Comparison of ENCODE assay signal across 8 mouse cellular contexts in the genomic region with DNA sequence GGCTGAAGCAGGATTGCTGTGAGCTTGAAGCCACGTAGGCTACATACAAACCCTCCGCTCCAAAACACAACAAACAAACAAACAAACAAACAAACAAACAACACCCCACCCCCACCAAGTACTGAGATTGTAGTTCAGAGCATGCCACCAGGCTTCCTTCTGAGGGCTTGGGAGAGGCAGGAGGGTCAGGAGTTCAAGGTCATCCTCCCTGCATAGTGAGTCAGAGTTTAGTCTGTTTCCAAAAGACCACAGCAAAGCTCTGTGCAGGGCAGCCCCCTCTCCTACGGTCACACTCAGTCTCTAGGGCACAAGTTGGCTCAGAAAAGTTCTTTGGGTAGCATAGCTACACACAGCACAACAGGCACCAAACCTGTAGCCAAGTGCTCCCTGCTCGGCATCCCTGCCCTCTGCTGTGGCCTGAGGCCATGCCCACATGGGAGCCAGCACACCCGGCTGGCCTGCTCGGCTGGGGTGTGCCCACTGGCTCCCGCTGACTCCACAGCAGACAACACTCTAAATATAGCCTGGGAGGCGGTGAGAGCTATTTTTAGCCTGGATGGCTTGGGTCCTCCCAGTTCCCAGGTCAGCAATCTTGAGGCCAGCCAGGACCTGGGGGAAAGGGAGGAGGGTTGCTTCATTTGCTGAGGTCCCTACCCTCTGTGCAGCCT. TPM values are rescaled to one million over a fixed set of nuclear protein-coding genes. Genes with fewer than 3 reads are reported as not detected.
DNase-seq lines count a peak whose midpoint lies in the region; ATAC-seq lines count a peak whose summit lies in the region.

No protein-coding gene starts in this region.

- peak overlapping the region; percentile 78 for H3K4me2 ChIP-seq in forebrain, embryonic 13.5 days
- peak overlapping the region; percentile 75 for H3K4me2 ChIP-seq in limb, embryonic 12.5 days
- peak overlapping the region; percentile 85 for H3K4me2 ChIP-seq in midbrain, embryonic 15.5 days

- peak; percentile 65 for DNase-seq in ovary, postnatal 36 days (ENCODE audit: low spot score)
- DNase-seq in ovary, postnatal 10 days (ENCODE audit: low spot score): no peak
- peak; percentile 82 for DNase-seq in heart, postnatal 4 days
- no peak for DNase-seq in frontal cortex, postnatal 36 days (ENCODE audit: low spot score in 2 of 2)

- H3K9ac ChIP-seq in forebrain, embryonic 13.5 days: peak overlapping the region; percentile 66; the same call in 1 of the 2 replicates
- H3K9ac ChIP-seq in limb, embryonic 12.5 days (replicated peaks): peak overlapping the region; percentile 45; the same call in 1 of the 2 replicates
- peak overlapping the region; percentile 44; the same call in 1 of the 2 replicates for H3K9ac ChIP-seq in midbrain, embryonic 15.5 days

- no peak for ATAC-seq in forebrain, embryonic 13.5 days
- no peak for ATAC-seq in limb, embryonic 12.5 days (ENCODE audit: insufficient number of reproducible peaks, insufficient read depth, low FRiP score, low TSS enrichment, low read depth)
- no peak for ATAC-seq in midbrain, embryonic 15.5 days (replicated peaks)
- no peak for ATAC-seq in monocyte, adult 5-6 weeks (replicated peaks; ENCODE audit: insufficient number of reproducible peaks, low FRiP score, low TSS enrichment, poor library complexity, severe bottlenecking)

- H3K4me1 ChIP-seq in forebrain, embryonic 13.5 days: peaks cover 52% of the 10 kb centered on the region
- H3K4me1 ChIP-seq in limb, embryonic 12.5 days (replicated peaks): peaks cover 60% of the 10 kb centered on the region
- peaks cover 48% of the 10 kb centered on the region for H3K4me1 ChIP-seq in midbrain, embryonic 15.5 days

- H3K27ac ChIP-seq in forebrain, embryonic 13.5 days: no peak overlapping the region
- peak overlapping the region; percentile 80 for H3K27ac ChIP-seq in limb, embryonic 12.5 days
- peak overlapping the region; percentile 69 for H3K27ac ChIP-seq in midbrain, embryonic 15.5 days

- 56% methylated on average over 8 of the region's 8 CpGs for WGBS in forebrain, embryonic 13.5 days
- 55% methylated on average over 8 of the region's 8 CpGs for WGBS in limb, embryonic 12.5 days
- WGBS in midbrain, embryonic 15.5 days: 54% methylated on average over 8 of the region's 8 CpGs

- peak overlapping the region; percentile 42; the same call in 1 of the 2 replicates for H3K4me3 ChIP-seq in forebrain, embryonic 13.5 days
- H3K4me3 ChIP-seq in limb, embryonic 12.5 days (replicated peaks): peak overlapping the region; percentile 41; the same call in 1 of the 2 replicates
- peak overlapping the region; percentile 41 for H3K4me3 ChIP-seq in midbrain, embryonic 15.5 days

- peaks cover 46% of the 10 kb centered on the region for H3K27me3 ChIP-seq in forebrain, embryonic 13.5 days
- peaks cover 20% of the 10 kb centered on the region; the same call in 1 of the 2 replicates for H3K27me3 ChIP-seq in limb, embryonic 12.5 days
- H3K27me3 ChIP-seq in midbrain, embryonic 15.5 days (replicated peaks): peaks cover 34% of the 10 kb centered on the region

- no peaks in the 10 kb centered on the region for H3K36me3 ChIP-seq in forebrain, embryonic 13.5 days (ENCODE audit: poor library complexity, severe bottlenecking)
- no peaks in the 10 kb centered on the region for H3K36me3 ChIP-seq in limb, embryonic 12.5 days
- no peaks in the 10 kb centered on the region for H3K36me3 ChIP-seq in midbrain, embryonic 15.5 days (replicated peaks)

- H3K9me3 ChIP-seq in forebrain, embryonic 13.5 days (replicated peaks): no peaks in the 10 kb centered on the region
- H3K9me3 ChIP-seq in limb, embryonic 12.5 days: no peaks in the 10 kb centered on the region
- H3K9me3 ChIP-seq in midbrain, embryonic 15.5 days: no peaks in the 10 kb centered on the region

RNA-seq across cellular contexts. Expression of gene Gadd45b, which starts 10.6 kb away (rescaled TPM):
- polyA plus RNA-seq in forebrain, embryonic 13.5 days (2015; fragmentation: Nextera tagmentation; extraction: Ambion mirVana): 4.9 and 5.1 TPM in 2 replicates
- total RNA-seq in heart, postnatal 4 days (2021): 1 to 10 TPM; 6.4 to 9.5 TPM
- polyA plus RNA-seq in limb, embryonic 12.5 days (2016; fragmentation: Nextera tagmentation; extraction: Ambion mirVana): 19.4 and 20.6 TPM in 2 replicates
- 5.5 and 8.2 TPM in 2 replicates for polyA plus RNA-seq in midbrain, embryonic 15.5 days (2015; fragmentation: Nextera tagmentation; extraction: Ambion mirVana)
- total RNA-seq in monocyte, adult 5-6 weeks (2017): 18.9 to 25.8 TPM (median 22.5 TPM) in 3 replicates

RNA-seq across cellular contexts. Expression of gene Lmnb2, which starts 22.4 kb away (rescaled TPM):
- 54.0 and 54.9 TPM in 2 replicates for polyA plus RNA-seq in forebrain, embryonic 13.5 days (2015; fragmentation: Nextera tagmentation; extraction: Ambion mirVana)
- 10 to 100 TPM; 15.5 to 17.2 TPM for total RNA-seq in heart, postnatal 4 days (2021)
- polyA plus RNA-seq in limb, embryonic 12.5 days (2016; fragmentation: Nextera tagmentation; extraction: Ambion mirVana): 74.8 and 75.2 TPM in 2 replicates
- 46.9 and 48.9 TPM in 2 replicates for polyA plus RNA-seq in midbrain, embryonic 15.5 days (2015; fragmentation: Nextera tagmentation; extraction: Ambion mirVana)
- 2.3 to 8.5 TPM (median 3.8 TPM) in 3 replicates for total RNA-seq in monocyte, adult 5-6 weeks (2017)

RNA-seq across cellular contexts. Expression of gene Timm13, which starts 39.7 kb away (rescaled TPM):
- polyA plus RNA-seq in forebrain, embryonic 13.5 days (2015; fragmentation: Nextera tagmentation; extraction: Ambion mirVana): 356 and 364 TPM in 2 replicates
- total RNA-seq in heart, postnatal 4 days (2021): 100 to 1,000 TPM; 162 to 169 TPM
- 318 and 327 TPM in 2 replicates for polyA plus RNA-seq in limb, embryonic 12.5 days (2016; fragmentation: Nextera tagmentation; extraction: Ambion mirVana)
- polyA plus RNA-seq in midbrain, embryonic 15.5 days (2015; fragmentation: Nextera tagmentation; extraction: Ambion mirVana): 318 and 330 TPM in 2 replicates
- total RNA-seq in monocyte, adult 5-6 weeks (2017): 14.6 to 43.9 TPM (median 30.8 TPM) in 3 replicates

Comparison
In these comparisons a context has a peak if more than half of its experiments do, and no peak if none do; other contexts are left out.
1. DNase-seq: peak in ovary, postnatal 36 days (single experiment) and heart, postnatal 4 days (single experiment); none in ovary, postnatal 10 days (single experiment) and frontal cortex, postnatal 36 days (0 of 2).
2. Peak in every context shown above with its lines, with median percentiles within 50 percentile points of each other: H3K4me2 ChIP-seq, H3K4me3 ChIP-seq and H3K9ac ChIP-seq.